Mouse (Mus musculus) adrenal gland, adult 18-20 months (tissue): ENCODE data around the gene Kmo. TPM values are rescaled to one million over a fixed set of nuclear protein-coding genes. Genes with fewer than 3 reads are reported as not detected.
A peak's percentile ranks its signal among the peaks of the same experiment; 100 is the strongest.

Source experiments
- DNase-seq, 2 experiments: peaks; one replicate each; pipeline ENCODE4 v3.0.0; 2021 to 2022; ENCODE audit warnings: low spot score in 2 of 2
- long read RNA-seq, 2 experiments: library from polyadenylated mRNA; stranded (forward); transcript quantifications; one replicate each; pipeline ENCODE4 v2.0.0; 2021
- total RNA-seq, 2 experiments: library from RNA; stranded (reverse); gene quantifications; 1 replicate in 1 of 2; 2 replicates in 1 of 2; pipeline ENCODE4 v1.2.3; 2021

Gene Kmo
- total RNA-seq = under 1 TPM; 0.10 to 0.29 TPM
- long read RNA-seq, experiment 1 = 0 reads
- long read RNA-seq, experiment 2, partial matches to known transcripts = 1 of 2 reads
- long read RNA-seq, experiment 2, other reads (novel, unspliced or antisense) = 1 of 2 reads

GRCm38 (mm10) chr1:175619814-175620431, at the start of gene Kmo:
Kmo (plus strand) TSS chr1:175620381.
- no peak for DNase-seq

- DNase-seq = no peak
These were observed 46.1 kb upstream of the Kmo start for GRCm38 (mm10) chr1:175574129-175574528.

GRCm38 (mm10) chr1:175578425-175579096, 41.6 kb upstream of the Kmo start:
- no peak for DNase-seq

GRCm38 (mm10) chr1:175579598-175580235, 40.5 kb upstream of the Kmo start:
- DNase-seq = no peak

- DNase-seq = no peak
These were observed 39.8 kb upstream of the Kmo start for GRCm38 (mm10) chr1:175580346-175580745.

- DNase-seq = no peak
These were observed 37.4 kb upstream of the Kmo start for GRCm38 (mm10) chr1:175582799-175583198.

GRCm38 (mm10) chr1:175585267-175585666, 34.9 kb upstream of the Kmo start:
- DNase-seq = no peak

GRCm38 (mm10) chr1:175586656-175587055, 33.5 kb upstream of the Kmo start:
- DNase-seq = no peak

- no peak for DNase-seq
These were observed 27.3 kb upstream of the Kmo start for GRCm38 (mm10) chr1:175592832-175593231.

GRCm38 (mm10) chr1:175602231-175602630, 17.9 kb upstream of the Kmo start:
- peak in 1 of 2 experiments; percentile 12 for DNase-seq

- DNase-seq = no peak
These were observed 16.8 kb upstream of the Kmo start for GRCm38 (mm10) chr1:175603390-175603789.

GRCm38 (mm10) chr1:175607308-175607707, 12.9 kb upstream of the Kmo start:
- DNase-seq = no peak

GRCm38 (mm10) chr1:175607838-175608585, 12.2 kb upstream of the Kmo start:
- DNase-seq = no peak

- no peak for DNase-seq
These were observed 11.5 kb upstream of the Kmo start for GRCm38 (mm10) chr1:175608708-175609107.

- DNase-seq = no peak
These were observed 5.2 kb upstream of the Kmo start for GRCm38 (mm10) chr1:175614992-175615391.

GRCm38 (mm10) chr1:175623656-175624055, 3.5 kb downstream of the Kmo start:
- DNase-seq = no peak

- peak; percentile 89 to 95 for DNase-seq
These were observed 5.2 kb downstream of the Kmo start, which contains the start of gene Fh1 for GRCm38 (mm10) chr1:175625257-175625879. Fh1 (minus strand) TSS chr1:175625635.

- DNase-seq = no peak
These were observed 6.0 kb downstream of the Kmo start for GRCm38 (mm10) chr1:175625990-175626692.

- no peak for DNase-seq
These were observed 9.1 kb downstream of the Kmo start for GRCm38 (mm10) chr1:175629248-175629647.

GRCm38 (mm10) chr1:175630345-175630744, 10.2 kb downstream of the Kmo start:
- no peak for DNase-seq
